Mouse (Mus musculus) cerebellum, adult 2 months (tissue): Measurements from ENCODE around the gene Lemd2.

Experiments used
- CTCF ChIP-seq: fragments of 200-500 bp; IDR thresholded peaks from 2 replicates; pipeline ENCODE4 v1.5.1; 2011; ENCODE audit warnings: low read depth, mild to moderate bottlenecking, control low read depth, low read length, moderate library complexity, borderline replicate concordance; ENCODE audit not compliant: insufficient read depth
- POLR2A ChIP-seq: fragments of 200-500 bp; IDR thresholded peaks from 2 replicates; pipeline ENCODE4 v1.6.1; 2011; ENCODE audit warnings: low read length, control low read depth, borderline replicate concordance; ENCODE audit not compliant: insufficient read depth

DNA sequence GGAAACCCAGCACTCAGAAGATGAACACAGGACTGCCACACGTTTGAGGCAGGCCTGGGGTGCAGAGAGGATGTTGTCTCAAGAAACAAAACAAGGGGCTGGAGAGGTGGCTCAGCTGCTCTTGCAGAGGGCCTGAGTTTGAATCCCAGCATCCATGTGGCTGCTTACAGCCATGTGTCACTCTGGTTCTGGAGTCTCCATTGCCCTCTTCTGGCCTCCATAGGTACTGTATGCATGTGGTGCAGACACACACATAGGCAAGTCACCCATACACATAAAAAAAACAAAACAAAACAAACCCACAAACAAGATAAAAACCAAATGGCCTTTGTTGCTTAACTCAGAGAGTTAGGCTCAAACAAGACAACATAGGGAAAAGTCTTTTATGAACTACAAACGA is 2.3 kb downstream of the Lemd2 start:
- TF ChIP-seq CTCF: peak; percentile 32; the same call in 1 of the 2 replicates
- no peak for TF ChIP-seq POLR2A
